Mouse (Mus musculus) limb, embryonic 13.5 days (tissue): ENCODE measurements at regions not wholly inside any gene's neighbourhood (a gene's known extent, or its start where the extent isn't known, plus 50 kb on each side); places are given as distances from the start of the nearest gene placed in this dataset.

Experiments used
- ATAC-seq: fragments of 200-750 bp; cut with Nextera tagmentation; 2 replicates; pipeline ENCODE4 v1.8.0; 2017; ENCODE audit warnings: low read depth, moderate number of reproducible peaks, moderate TSS enrichment; ENCODE audit not compliant: low FRiP score
- H3K27ac ChIP-seq: fragments of 300-500 bp; sonication (generic); 2 replicates; pipeline ENCODE4 v1.5.1; 2015; ENCODE audit warnings: inconsistent platforms, mild to moderate bottlenecking, moderate library complexity
- H3K27me3 ChIP-seq: fragments of 300-500 bp; sonication (generic); 2 replicates; pipeline ENCODE4 v1.6.1; 2015; ENCODE audit warnings: mild to moderate bottlenecking, inconsistent platforms
- H3K36me3 ChIP-seq: fragments of 300-500 bp; sonication (generic); 2 replicates; pipeline ENCODE4 v1.6.1; 2015; ENCODE audit warnings: inconsistent platforms, mild to moderate bottlenecking, moderate library complexity
- H3K4me1 ChIP-seq: fragments of 300-500 bp; sonication (generic); 2 replicates; pipeline ENCODE4 v1.6.1; 2015; ENCODE audit warnings: inconsistent platforms
- H3K4me2 ChIP-seq: fragments of 300-500 bp; sonication (generic); replicated peaks from 2 replicates; pipeline ENCODE4 v1.6.1; 2015; ENCODE audit warnings: inconsistent platforms, mild to moderate bottlenecking, moderate library complexity
- H3K4me3 ChIP-seq: fragments of 300-500 bp; sonication (generic); 2 replicates; pipeline ENCODE4 v1.5.1; 2015; ENCODE audit warnings: moderate library complexity, mild to moderate bottlenecking, inconsistent platforms
- H3K9ac ChIP-seq: fragments of 300-500 bp; sonication (generic); 2 replicates; pipeline ENCODE4 v1.6.1; 2015; ENCODE audit warnings: mild to moderate bottlenecking, inconsistent platforms
- H3K9me3 ChIP-seq: fragments of 300-500 bp; sonication (generic); 2 replicates; pipeline ENCODE4 v1.6.1; 2016; ENCODE audit warnings: inconsistent platforms
- WGBS: fragments of 180-500 bp; shearing (Covaris S2); methylation state at CpG from one replicate; pipeline ENCODE4 v1.1.7; 2015; 5-methylcytosine and 5-hydroxymethylcytosine counted together

DNA sequence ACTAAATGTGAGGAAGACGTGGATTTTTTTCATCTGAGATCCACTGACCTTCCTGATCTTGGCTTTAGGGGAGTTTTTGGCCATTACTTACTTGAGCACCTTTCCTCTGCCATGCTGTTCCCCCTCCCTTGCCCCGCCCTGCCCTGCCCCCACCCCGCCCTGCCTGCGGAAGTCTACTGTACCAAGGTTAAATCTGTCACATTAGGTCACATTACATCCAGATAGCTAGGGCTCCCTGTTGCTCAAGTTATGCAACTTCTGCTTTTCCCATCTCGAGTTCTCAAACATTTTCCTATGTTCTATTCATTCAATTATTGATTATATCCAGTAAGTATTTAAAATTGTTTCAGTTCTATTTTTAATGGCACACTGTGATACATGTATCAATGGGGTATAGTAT lies 144.7 kb upstream of the Cnot2 start:
- H3K4me2 ChIP-seq, result no peak overlapping the region
- H3K9me3 ChIP-seq, result no peaks in the 10 kb centered on the region
- H3K4me1 ChIP-seq, result peaks cover 21% of the 10 kb centered on the region
- H3K4me3 ChIP-seq, result no peak overlapping the region
- H3K27ac ChIP-seq, result no peak overlapping the region
- H3K36me3 ChIP-seq, result no peaks in the 10 kb centered on the region
- H3K9ac ChIP-seq, result no peak overlapping the region
- WGBS, result 87% methylated on average over 5 of the region's 5 CpGs
- no peak for ATAC-seq
- H3K27me3 ChIP-seq, result no peaks in the 10 kb centered on the region

DNA sequence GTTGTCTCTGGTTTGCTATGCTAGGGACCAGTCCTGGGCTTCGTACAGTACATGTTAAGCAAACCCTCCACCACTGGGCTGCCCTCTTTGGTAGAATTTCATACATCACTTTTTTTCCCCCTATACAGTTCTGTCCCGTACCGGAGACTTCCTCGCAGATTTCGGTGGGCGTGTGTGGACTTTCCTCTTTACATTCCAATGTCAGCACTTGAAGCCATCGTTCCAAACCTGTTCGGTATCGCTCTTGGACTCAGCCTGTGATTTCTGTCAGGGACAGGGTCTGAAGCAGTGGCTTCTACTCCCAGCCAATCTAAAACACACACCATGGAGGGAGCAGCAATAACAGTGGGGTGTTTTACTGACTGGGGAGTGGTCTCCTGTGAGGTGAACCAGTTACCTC lies 140.7 kb upstream of the Cnot2 start:
- no peaks in the 10 kb centered on the region for H3K27me3 ChIP-seq
- ATAC-seq, result no peak
- no peaks in the 10 kb centered on the region for H3K36me3 ChIP-seq
- H3K4me3 ChIP-seq, result no peak overlapping the region
- 88% methylated on average over 9 of the region's 9 CpGs for WGBS
- H3K27ac ChIP-seq, result no peak overlapping the region
- no peaks in the 10 kb centered on the region for H3K9me3 ChIP-seq
- no peak overlapping the region for H3K9ac ChIP-seq
- peaks cover 3% of the 10 kb centered on the region; the same call in 1 of the 2 replicates for H3K4me1 ChIP-seq
- H3K4me2 ChIP-seq, result no peak overlapping the region

DNA sequence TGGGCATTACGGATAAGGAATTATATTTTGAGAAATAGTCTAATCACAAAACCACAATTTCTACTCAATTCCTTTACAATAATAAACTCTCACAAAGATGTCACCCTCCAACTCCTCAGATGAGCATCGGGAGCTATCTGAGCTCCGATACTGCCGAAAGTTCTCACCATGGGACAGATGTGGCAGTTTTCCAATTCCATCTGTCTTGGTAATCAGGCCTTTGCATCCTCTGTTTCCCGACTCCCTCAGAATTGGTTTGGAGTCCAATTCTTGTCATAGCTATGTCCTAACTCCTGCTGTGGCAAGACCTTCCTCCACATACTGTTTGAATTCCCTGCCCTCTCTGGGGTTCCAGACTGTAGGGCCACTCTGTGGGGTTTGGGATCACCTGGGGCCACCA lies 138.3 kb upstream of the Cnot2 start:
- Histone ChIP-seq H3K4me2 (no peak overlapping the region), H3K9me3 (peaks cover 11% of the 10 kb centered on the region; the same call in 1 of the 2 replicates), H3K36me3 (no peaks in the 10 kb centered on the region), H3K27me3 (no peaks in the 10 kb centered on the region), H3K27ac (no peak overlapping the region), H3K4me1 (peaks cover 3% of the 10 kb centered on the region; the same call in 1 of the 2 replicates), H3K9ac (no peak overlapping the region), H3K4me3 (no peak overlapping the region)
- 86% methylated on average over 5 of the region's 5 CpGs for WGBS
- ATAC-seq, result no peak

DNA sequence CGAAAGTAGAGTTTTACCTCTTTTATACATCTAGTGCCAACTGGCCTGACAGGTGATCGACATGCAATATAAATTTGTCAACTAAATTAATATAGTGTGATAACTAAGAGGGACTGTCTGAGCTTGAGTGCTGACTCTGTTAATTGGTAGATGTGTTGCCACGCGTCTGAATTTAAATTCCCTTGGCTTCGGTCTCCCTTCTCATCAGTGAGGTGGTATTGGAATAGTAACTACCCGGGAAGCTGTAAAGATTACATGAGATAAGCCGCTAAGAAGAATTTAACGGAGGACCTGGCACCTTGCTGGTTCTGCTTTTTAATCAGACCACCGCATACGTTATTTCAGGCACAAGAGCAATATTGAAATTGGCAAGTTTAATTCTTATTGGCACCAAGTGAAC lies 136.7 kb upstream of the Cnot2 start:
- Histone ChIP-seq H3K36me3 (no peaks in the 10 kb centered on the region), H3K4me2 (no peak overlapping the region), H3K4me1 (no peaks in the 10 kb centered on the region), H3K27ac (no peak overlapping the region), H3K9ac (no peak overlapping the region), H3K27me3 (no peaks in the 10 kb centered on the region), H3K4me3 (no peak overlapping the region), H3K9me3 (peaks cover 11% of the 10 kb centered on the region; the same call in 1 of the 2 replicates)
- no peak for ATAC-seq
- 78% methylated on average over 10 of the region's 10 CpGs for WGBS

DNA sequence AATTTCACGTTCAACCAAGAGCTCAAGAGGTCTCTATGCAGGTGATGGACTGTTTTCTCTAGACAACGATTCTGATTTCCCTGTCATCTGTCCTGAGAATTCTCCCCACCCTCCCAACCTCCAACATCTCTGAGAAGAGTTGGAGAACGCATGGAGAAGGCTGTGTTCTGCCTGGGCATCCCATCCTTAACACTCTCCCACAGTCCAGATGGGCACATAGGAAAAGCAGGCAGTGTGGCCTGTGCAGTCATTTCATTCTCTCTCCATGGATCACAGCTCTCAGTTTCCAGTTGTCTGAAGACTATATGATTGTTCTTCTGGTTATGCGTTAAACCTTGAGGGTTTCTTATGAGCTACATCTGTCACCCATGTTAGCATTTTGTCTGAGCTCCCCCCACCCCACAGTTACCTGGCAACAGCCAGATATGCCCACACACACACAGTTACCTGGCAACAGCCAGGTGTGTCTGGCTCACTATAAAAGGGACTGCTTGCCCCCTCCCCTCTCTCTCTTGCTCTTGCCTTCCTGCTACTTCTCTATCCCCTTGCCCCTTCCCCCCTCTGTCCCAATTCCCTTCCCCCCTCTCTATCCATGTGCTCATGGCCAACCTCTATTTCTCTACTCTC lies 135.8 kb upstream of the Cnot2 start:
- Histone ChIP-seq H3K9me3 (peaks cover 11% of the 10 kb centered on the region; the same call in 1 of the 2 replicates), H3K36me3 (no peaks in the 10 kb centered on the region), H3K4me3 (no peak overlapping the region), H3K27me3 (no peaks in the 10 kb centered on the region), H3K4me2 (no peak overlapping the region), H3K9ac (no peak overlapping the region), H3K4me1 (no peaks in the 10 kb centered on the region), H3K27ac (no peak overlapping the region)
- 92% methylated on average over 4 of the region's 4 CpGs for WGBS
- ATAC-seq, result no peak

DNA sequence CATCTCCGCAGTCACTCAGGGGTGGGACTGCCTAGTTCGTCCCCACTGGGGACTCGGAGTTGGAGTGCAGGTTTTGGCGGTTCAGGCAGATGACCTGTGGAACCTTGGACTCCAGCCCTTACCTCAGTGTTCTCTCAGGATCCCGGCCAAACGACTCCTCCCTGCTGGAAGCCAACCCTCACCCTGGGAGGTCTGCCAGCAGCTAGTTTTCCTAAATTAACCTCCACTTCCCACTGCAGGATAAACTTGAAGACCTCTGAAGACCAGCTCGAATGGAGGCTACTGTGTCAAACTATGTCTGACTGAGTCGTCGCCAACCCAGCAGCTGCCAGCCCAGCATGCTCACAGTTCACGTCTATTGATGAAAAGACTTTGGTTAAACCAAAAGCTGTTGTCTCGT lies 132.1 kb upstream of the Cnot2 start:
- no peaks in the 10 kb centered on the region for H3K4me1 ChIP-seq
- H3K27me3 ChIP-seq, result no peaks in the 10 kb centered on the region
- H3K4me2 ChIP-seq, result no peak overlapping the region
- no peak overlapping the region for H3K9ac ChIP-seq
- 56% methylated on average over 11 of the region's 11 CpGs for WGBS
- no peak overlapping the region for H3K4me3 ChIP-seq
- ATAC-seq, result no peak
- H3K36me3 ChIP-seq, result no peaks in the 10 kb centered on the region
- H3K27ac ChIP-seq, result no peak overlapping the region
- H3K9me3 ChIP-seq, result peaks cover 11% of the 10 kb centered on the region; the same call in 1 of the 2 replicates

DNA sequence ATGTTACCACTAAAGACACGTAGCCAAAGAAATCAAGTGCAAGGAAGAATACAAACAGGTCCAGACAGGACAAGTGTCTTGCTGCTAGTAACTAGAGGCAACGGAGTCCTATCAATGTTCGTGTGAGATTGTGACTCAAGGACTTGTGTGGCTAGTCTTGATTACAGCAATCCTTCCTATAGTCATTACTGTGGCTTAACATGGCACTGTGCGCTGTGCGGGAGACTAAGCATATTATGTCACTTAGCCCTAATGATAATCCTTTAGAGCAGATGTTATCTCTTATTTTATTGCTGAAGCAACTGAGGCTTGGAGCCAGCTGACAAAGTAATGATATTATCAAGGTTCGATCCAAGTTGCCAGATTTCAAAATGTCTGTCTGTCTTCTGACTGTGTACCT lies 125.7 kb upstream of the Cnot2 start:
- H3K36me3 ChIP-seq, result no peaks in the 10 kb centered on the region
- H3K27ac ChIP-seq, result no peak overlapping the region
- ATAC-seq, result no peak
- no peaks in the 10 kb centered on the region for H3K9me3 ChIP-seq
- WGBS, result 84% methylated on average over 6 of the region's 6 CpGs
- H3K4me2 ChIP-seq, result no peak overlapping the region
- H3K9ac ChIP-seq, result no peak overlapping the region
- H3K4me1 ChIP-seq, result peaks cover 6% of the 10 kb centered on the region; the same call in 1 of the 2 replicates
- H3K4me3 ChIP-seq, result no peak overlapping the region
- no peaks in the 10 kb centered on the region for H3K27me3 ChIP-seq

DNA sequence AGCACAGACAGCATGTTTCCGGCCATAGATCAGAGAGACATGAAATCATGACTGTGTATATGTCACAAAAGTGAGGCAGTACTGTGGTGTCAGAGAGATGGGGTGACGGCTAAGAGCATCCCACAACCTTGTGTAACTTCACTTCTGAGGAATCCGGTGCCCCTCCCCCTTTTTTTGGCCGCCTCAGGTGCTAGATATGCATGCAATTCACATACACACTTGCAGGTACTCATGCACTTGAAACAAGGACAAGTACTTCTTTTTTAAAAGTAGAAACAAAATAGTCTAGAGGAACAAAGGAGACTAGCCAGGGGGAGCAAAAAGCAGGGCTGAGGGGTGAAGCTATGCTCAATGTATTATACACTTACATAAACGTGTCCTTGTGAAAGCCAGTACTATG lies 120.0 kb upstream of the Cnot2 start:
- no peak for ATAC-seq
- WGBS, result 84% methylated on average over 5 of the region's 5 CpGs
- Histone ChIP-seq H3K9me3 (no peaks in the 10 kb centered on the region), H3K36me3 (no peaks in the 10 kb centered on the region), H3K27ac (no peak overlapping the region), H3K4me3 (no peak overlapping the region), H3K27me3 (no peaks in the 10 kb centered on the region), H3K9ac (no peak overlapping the region), H3K4me2 (no peak overlapping the region), H3K4me1 (peaks cover 27% of the 10 kb centered on the region)

DNA sequence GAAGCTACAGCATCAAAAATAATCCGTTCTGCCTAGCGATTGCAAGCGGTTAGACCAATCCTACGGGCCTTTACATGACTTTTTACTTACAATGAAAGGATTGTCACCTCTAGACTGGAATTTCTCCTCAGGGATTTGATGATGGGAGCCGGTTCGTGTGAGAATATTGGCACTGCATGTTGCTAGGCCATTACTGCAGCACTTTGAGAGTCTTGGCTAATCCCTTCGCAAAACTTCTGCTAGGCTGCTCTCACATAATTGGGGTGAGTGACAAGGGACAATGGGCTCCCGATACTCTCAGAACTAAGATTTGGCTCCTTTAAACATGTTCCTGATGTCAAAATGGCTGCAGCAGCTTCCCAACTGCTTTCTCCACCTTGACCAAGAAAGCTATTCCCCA lies 118.4 kb upstream of the Cnot2 start:
- Histone ChIP-seq H3K27ac (no peak overlapping the region), H3K4me2 (no peak overlapping the region), H3K9ac (no peak overlapping the region), H3K36me3 (no peaks in the 10 kb centered on the region), H3K9me3 (peaks cover 3% of the 10 kb centered on the region; the same call in 1 of the 2 replicates), H3K4me3 (no peak overlapping the region), H3K27me3 (no peaks in the 10 kb centered on the region), H3K4me1 (peaks cover 21% of the 10 kb centered on the region)
- ATAC-seq, result no peak
- WGBS, result 36% methylated on average over 8 of the region's 8 CpGs

DNA sequence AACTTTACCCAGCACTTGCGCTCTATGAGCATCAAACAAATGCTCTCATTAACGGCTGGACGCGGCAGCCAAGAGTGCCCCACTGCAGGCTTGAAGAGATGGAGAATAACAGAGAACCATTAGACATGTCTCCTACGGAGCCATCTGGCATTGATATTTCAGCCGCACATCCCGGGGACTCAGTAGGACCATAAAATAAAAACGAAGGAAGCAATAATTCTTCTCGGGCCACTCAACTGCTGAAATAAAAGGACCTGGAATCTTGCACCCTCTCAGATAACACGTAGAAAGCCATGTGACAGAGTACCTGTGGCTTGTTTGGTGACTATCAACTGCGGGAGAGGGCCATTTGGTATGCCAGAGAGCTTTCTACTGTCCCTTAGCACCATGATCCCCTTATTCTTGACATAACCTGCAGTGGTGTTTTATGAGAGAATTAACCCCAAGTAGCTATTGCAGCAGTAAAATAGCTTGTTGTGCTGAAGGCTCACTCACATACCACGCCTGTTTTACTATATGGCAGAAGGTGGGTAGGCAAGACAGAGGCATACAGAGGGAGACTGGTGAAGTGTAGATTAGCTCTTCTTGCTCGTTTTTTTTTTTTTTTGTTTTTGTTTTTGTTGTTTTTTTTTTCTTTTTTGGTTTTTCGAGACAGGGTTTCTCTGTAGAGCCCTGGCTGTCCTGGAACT lies 116.5 kb upstream of the Cnot2 start:
- peak; percentile 75 for ATAC-seq
- Histone ChIP-seq H3K4me3 (no peak overlapping the region), H3K4me1 (peaks cover 21% of the 10 kb centered on the region), H3K4me2 (peak overlapping the region; percentile 44), H3K36me3 (no peaks in the 10 kb centered on the region), H3K9me3 (peaks cover 3% of the 10 kb centered on the region; the same call in 1 of the 2 replicates), H3K27me3 (no peaks in the 10 kb centered on the region), H3K9ac (no peak overlapping the region), H3K27ac (0 out of 2 replicates have a peak overlapping the region, but pooled peaks have one; percentile 33)
- WGBS, result 13% methylated on average over 14 of the region's 14 CpGs

DNA sequence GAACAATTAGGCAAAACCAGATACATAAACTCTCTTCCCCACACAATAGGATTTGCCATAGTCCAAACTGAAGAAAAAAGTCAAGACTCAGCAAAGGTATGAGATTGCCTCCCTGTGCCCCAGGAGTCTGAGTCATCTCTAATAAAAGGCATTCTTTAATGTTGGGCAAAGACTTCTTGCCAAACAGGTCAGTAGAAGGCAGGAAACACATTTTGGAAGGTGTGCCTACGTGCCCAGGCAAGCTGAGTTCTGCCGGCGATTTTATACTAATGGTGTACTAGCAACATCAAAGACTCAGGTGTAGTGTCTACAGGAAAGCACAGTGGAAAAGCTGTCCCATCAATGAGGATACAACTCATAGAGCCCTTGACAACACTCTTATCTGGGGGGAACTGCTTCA lies 112.5 kb upstream of the Cnot2 start:
- Histone ChIP-seq H3K9me3 (peaks cover 3% of the 10 kb centered on the region; the same call in 1 of the 2 replicates), H3K27ac (no peak overlapping the region), H3K4me2 (no peak overlapping the region), H3K36me3 (no peaks in the 10 kb centered on the region), H3K4me3 (no peak overlapping the region), H3K27me3 (no peaks in the 10 kb centered on the region), H3K9ac (no peak overlapping the region), H3K4me1 (peaks cover 11% of the 10 kb centered on the region)
- no peak for ATAC-seq
- WGBS, result 74% methylated on average over 3 of the region's 3 CpGs

DNA sequence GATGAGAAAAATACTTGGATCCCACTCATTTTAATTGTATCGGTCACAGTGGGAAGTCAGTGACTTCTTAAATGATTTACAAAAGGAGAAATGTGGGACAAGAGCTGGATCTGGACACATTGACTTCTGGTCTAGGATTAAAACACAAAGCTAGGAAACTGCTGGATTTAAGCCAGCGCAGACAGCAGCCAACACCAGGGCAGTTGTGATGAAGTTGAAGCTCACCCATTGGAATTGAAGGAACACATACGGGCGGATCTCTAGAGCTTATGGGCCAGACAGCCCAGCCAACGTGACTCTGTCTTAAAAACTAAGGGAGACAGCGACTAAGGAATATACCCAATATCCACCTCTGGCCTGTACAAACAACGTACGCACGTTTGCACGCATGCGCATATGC lies 105.4 kb upstream of the Cnot2 start:
- no peak overlapping the region for H3K4me3 ChIP-seq
- no peaks in the 10 kb centered on the region for H3K27me3 ChIP-seq
- H3K9ac ChIP-seq, result no peak overlapping the region
- H3K27ac ChIP-seq, result no peak overlapping the region
- peaks cover 12% of the 10 kb centered on the region for H3K4me1 ChIP-seq
- ATAC-seq, result no peak
- no peak overlapping the region for H3K4me2 ChIP-seq
- H3K36me3 ChIP-seq, result no peaks in the 10 kb centered on the region
- 96% methylated on average over 11 of the region's 11 CpGs for WGBS
- no peaks in the 10 kb centered on the region for H3K9me3 ChIP-seq

DNA sequence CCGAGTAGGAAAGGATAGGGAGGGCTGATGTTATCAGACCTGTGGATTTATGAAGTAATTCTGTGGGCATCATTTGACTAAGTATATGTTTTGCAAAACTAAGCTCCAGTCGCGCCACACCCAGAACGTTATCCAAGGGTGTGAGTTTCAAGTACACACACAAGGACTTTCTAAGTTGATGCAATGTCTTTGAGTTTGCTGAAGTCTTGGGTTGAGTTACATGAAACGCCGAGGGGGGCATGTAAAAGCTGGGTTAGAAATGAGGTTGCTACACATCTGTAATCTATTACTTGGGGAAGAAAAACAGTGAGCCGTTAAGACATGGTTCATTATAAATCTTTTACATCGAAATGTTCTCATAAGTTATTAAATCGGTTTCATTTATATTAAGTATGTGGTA lies 102.1 kb upstream of the Cnot2 start:
- H3K36me3 ChIP-seq, result no peaks in the 10 kb centered on the region
- no peaks in the 10 kb centered on the region for H3K27me3 ChIP-seq
- no peak overlapping the region for H3K4me2 ChIP-seq
- WGBS, result 24% methylated on average over 9 of the region's 9 CpGs
- H3K9me3 ChIP-seq, result peaks cover 7% of the 10 kb centered on the region
- H3K27ac ChIP-seq, result no peak overlapping the region
- no peak overlapping the region for H3K4me3 ChIP-seq
- H3K9ac ChIP-seq, result no peak overlapping the region
- peak; percentile 77 for ATAC-seq
- peaks cover 12% of the 10 kb centered on the region for H3K4me1 ChIP-seq
